Mouse (Mus musculus) bone marrow macrophage, adult 2 months (primary cell): ENCODE measurements around the gene Ush2a. TPM values are rescaled to one million over a fixed set of nuclear protein-coding genes. Genes with fewer than 3 reads are reported as not detected.

Experiments
- H3K27ac ChIP-seq: 2 replicates; pipeline ENCODE4 v1.5.1; 2012; ENCODE audit warnings: low read depth, low read length; ENCODE audit not compliant: insufficient read depth
- H3K4me1 ChIP-seq: 2 replicates; pipeline ENCODE4 v1.6.1; 2012; ENCODE audit warnings: low read length; ENCODE audit not compliant: control insufficient read depth, insufficient read depth
- H3K4me3 ChIP-seq: 2 replicates; pipeline ENCODE4 v1.5.1; 2012; ENCODE audit warnings: mild to moderate bottlenecking, low read length, moderate library complexity; ENCODE audit not compliant: insufficient read depth
- CTCF ChIP-seq: IDR thresholded peaks from 2 replicates; pipeline ENCODE4 v1.5.1; 2012; ENCODE audit warnings: low read depth, mild to moderate bottlenecking, low read length, moderate library complexity
- POLR2A ChIP-seq: IDR thresholded peaks from 2 replicates; pipeline ENCODE4 v1.6.1; 2012; ENCODE audit warnings: mild to moderate bottlenecking, low read depth, low read length, borderline replicate concordance
- polyA plus RNA-seq: library from polyadenylated mRNA; stranded (reverse); fragments of >200 nt; gene quantifications from 2 replicates; pipeline ENCODE4 v1.2.4, GENCODE M21; 2012; ENCODE audit not compliant: missing spikeins, insufficient read depth, insufficient read length

The Ush2a gene
- polyA plus RNA-seq, 1 experiment = not detected

DNA sequence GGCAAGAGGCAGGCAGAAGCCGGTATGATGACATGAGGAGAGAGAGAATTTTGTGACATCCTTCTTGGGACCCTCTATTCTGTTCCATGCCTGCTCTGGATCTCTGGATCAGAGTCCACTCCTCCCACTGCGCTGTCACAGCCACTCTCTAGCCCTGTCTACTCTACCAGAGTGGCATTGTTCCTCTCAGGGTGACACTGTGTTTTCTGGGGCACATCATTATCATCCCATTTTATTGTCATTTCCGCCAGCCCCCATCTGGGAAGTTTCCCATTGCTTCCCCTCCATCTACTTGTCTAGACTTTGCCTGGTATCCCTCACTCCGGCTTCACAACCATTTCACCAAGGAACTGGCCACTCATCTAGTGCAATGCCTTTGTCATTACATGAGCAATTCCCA is 315.6 kb downstream of the Ush2a start:
- H3K4me1 ChIP-seq = no peaks in the 10 kb centered on the region
- H3K27ac ChIP-seq = no peak overlapping the region
- no peak overlapping the region for H3K4me3 ChIP-seq
- TF ChIP-seq POLR2A = no peak

DNA sequence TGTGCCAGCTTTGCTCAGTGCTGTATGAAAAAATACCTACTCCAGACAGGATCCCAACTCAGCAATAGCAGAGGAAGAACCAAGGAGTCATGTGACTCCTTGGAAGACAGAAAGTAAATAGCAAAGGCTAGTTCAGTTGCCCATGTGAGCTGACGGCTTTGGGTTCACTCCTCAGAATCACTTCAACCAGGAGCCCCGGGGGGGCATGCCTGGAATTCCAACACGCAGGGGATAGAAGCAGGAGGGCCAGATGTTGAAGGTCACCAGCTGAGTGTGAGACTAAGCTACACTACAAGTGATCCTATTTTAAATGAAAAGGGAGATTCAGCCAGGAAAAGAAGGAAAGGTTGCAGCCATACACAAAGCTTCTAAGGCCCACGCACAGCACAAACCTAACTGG is 319.3 kb downstream of the Ush2a start:
- TF ChIP-seq POLR2A = no peak
- no peak for TF ChIP-seq CTCF
- no peak overlapping the region for H3K4me3 ChIP-seq
- H3K27ac ChIP-seq = no peak overlapping the region
- H3K4me1 ChIP-seq = no peaks in the 10 kb centered on the region

DNA sequence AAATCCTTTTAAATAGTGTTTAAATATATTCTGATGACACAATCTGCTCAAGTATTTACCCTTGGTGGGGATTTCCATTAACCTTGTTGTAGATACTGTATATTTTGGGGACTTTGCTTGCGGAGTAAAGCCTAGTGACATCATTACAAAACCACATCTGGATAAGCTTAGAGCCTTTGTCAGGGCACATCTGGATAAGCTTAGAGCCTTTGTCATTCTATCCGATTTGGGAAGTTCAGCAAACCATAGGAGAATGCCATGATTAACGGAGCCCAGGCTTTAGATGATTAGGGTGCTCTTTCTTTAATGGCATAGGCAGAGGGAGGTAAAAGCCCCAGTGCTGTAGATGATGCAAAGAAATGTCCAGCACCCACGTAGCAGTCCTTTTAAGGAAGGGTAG is 333.4 kb downstream of the Ush2a start:
- no peak for TF ChIP-seq CTCF
- TF ChIP-seq POLR2A = no peak

DNA sequence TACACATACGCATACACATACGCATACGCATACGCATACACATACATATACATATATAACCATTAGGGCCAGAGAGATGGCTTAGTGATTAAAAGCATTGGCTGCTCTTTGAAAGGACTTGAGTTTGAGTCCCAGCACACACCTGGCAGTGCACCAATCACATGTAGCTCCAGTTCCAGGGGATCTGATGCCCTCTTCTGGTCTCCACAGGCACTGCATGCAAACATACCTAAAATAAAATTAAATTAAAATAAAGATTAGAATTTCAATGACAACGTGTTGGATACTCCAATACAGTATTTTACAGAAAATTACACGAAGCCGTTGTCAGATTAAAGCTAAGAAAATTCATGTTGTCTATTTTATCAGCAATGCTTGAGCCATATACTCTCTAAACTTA is 336.2 kb downstream of the Ush2a start:
- TF ChIP-seq POLR2A (no peak), CTCF (no peak)
- no peaks in the 10 kb centered on the region for H3K4me1 ChIP-seq
- H3K4me3 ChIP-seq = no peak overlapping the region
- H3K27ac ChIP-seq = no peak overlapping the region

More for the DNA sequence above, 333.4 kb downstream of the Ush2a start:
- Histone ChIP-seq H3K27ac (no peak overlapping the region), H3K4me3 (no peak overlapping the region), H3K4me1 (no peaks in the 10 kb centered on the region)

- H3K4me3 ChIP-seq = no peak overlapping the region
- H3K4me1 ChIP-seq = no peaks in the 10 kb centered on the region
- H3K27ac ChIP-seq = no peak overlapping the region
- TF ChIP-seq CTCF (no peak), POLR2A (no peak)
Measured at GRCm38 (mm10) chr1:188599134-188599533, 337.3 kb downstream of the Ush2a start.

GRCm38 (mm10) chr1:188606450-188606849 is 344.6 kb downstream of the Ush2a start:
- Histone ChIP-seq H3K4me3 (no peak overlapping the region), H3K27ac (no peak overlapping the region), H3K4me1 (no peaks in the 10 kb centered on the region)
- TF ChIP-seq CTCF (no peak), POLR2A (no peak)

- Histone ChIP-seq H3K4me1 (no peaks in the 10 kb centered on the region), H3K4me3 (no peak overlapping the region), H3K27ac (no peak overlapping the region)
- TF ChIP-seq POLR2A = no peak
- TF ChIP-seq CTCF = no peak
Measured at GRCm38 (mm10) chr1:188616547-188616946, 354.7 kb downstream of the Ush2a start.

- H3K4me1 ChIP-seq = no peaks in the 10 kb centered on the region
- no peak for TF ChIP-seq POLR2A
- TF ChIP-seq CTCF = no peak
- no peak overlapping the region for H3K4me3 ChIP-seq
- no peak overlapping the region for H3K27ac ChIP-seq
Measured at GRCm38 (mm10) chr1:188633736-188634135, 371.9 kb downstream of the Ush2a start.

GRCm38 (mm10) chr1:188639666-188640065 is 377.8 kb downstream of the Ush2a start:
- TF ChIP-seq CTCF (no peak), POLR2A (no peak)
- no peaks in the 10 kb centered on the region for H3K4me1 ChIP-seq
- no peak overlapping the region for H3K4me3 ChIP-seq

GRCm38 (mm10) chr1:188643156-188643555 is 381.3 kb downstream of the Ush2a start:
- Histone ChIP-seq H3K4me1 (no peaks in the 10 kb centered on the region), H3K27ac (no peak overlapping the region), H3K4me3 (no peak overlapping the region)
- no peak for TF ChIP-seq POLR2A
- TF ChIP-seq CTCF = no peak

More at GRCm38 (mm10) chr1:188639666-188640065, 377.8 kb downstream of the Ush2a start:
- H3K27ac ChIP-seq = no peak overlapping the region

DNA sequence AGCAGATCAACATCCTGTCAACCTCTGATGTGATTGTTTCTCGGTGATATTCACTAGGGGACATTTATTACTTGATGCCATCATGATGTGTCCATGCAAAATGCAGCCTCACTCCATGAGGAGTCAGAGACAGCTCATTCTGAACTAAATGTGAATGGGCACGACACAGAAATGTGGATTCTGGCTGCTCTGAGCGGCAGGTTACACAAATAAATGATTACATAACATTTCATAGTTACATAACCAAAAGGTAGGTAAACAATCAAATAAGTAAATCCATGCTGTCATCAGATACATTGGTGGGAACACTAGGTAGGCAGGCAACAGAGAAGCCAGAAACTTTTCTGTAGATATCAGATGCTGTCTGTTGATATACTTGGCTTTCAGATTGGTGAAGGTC is 391.2 kb downstream of the Ush2a start:
- H3K4me3 ChIP-seq = no peak overlapping the region
- no peaks in the 10 kb centered on the region for H3K4me1 ChIP-seq
- no peak overlapping the region for H3K27ac ChIP-seq
- no peak for TF ChIP-seq CTCF
